Mouse (Mus musculus) megakaryocyte, adult 5-6 weeks (primary cell): ENCODE results near the gene Arrdc3. TPM values are rescaled to one million over a fixed set of nuclear protein-coding genes. Genes with fewer than 3 reads are reported as not detected.

ENCODE experiments used
- ATAC-seq: 2 replicates; pipeline ENCODE4 v1.8.0; 2016; ENCODE audit warnings: mild to moderate bottlenecking, inconsistent platforms; ENCODE audit not compliant: poor library complexity, severe bottlenecking
- total RNA-seq, 2 experiments: library from RNA; stranded (forward) in 1 of 2; stranded (reverse) in 1 of 2; fragments of 153-499, 151-499 nt in 1 of 2; fragments of 221-1000, 200-1000 nt in 1 of 2; gene quantifications; 2 replicates each; pipeline versions ENCODE4 v1.2.3 to v1.2.4; 2015 to 2017

The Arrdc3 gene
- total RNA-seq, 2 experiments from 2014 or later: 44.1 to 70.0 TPM

GRCm38 (mm10) chr13:80913361-80913760 is 30.2 kb downstream of the Arrdc3 start:
- ATAC-seq: no peak

GRCm38 (mm10) chr13:80920939-80921338 is 37.8 kb downstream of the Arrdc3 start:
- ATAC-seq: 0 out of 2 replicates have a peak, but pooled peaks have one; percentile 20

GRCm38 (mm10) chr13:80921593-80922327 is 38.6 kb downstream of the Arrdc3 start:
- no peak for ATAC-seq

- ATAC-seq: peak; percentile 66
Observed at GRCm38 (mm10) chr13:80928187-80928586, 45.0 kb downstream of the Arrdc3 start.

GRCm38 (mm10) chr13:80930030-80930429 is 46.8 kb downstream of the Arrdc3 start:
- no peak for ATAC-seq

GRCm38 (mm10) chr13:80932816-80933402 is 49.7 kb downstream of the Arrdc3 start:
- ATAC-seq: peak; percentile 97

GRCm38 (mm10) chr13:80936426-80936825 is 53.2 kb downstream of the Arrdc3 start:
- ATAC-seq: no peak

GRCm38 (mm10) chr13:80939228-80939627 is 56.0 kb downstream of the Arrdc3 start:
- peak; percentile 19; the same call in 1 of the 2 replicates for ATAC-seq

GRCm38 (mm10) chr13:80939866-80940265 is 56.7 kb downstream of the Arrdc3 start:
- no peak for ATAC-seq

- ATAC-seq: peak; percentile 9
Observed at GRCm38 (mm10) chr13:80940421-80940820, 57.2 kb downstream of the Arrdc3 start.

GRCm38 (mm10) chr13:80940860-80941630 is 57.9 kb downstream of the Arrdc3 start:
- peak; percentile 85 for ATAC-seq

GRCm38 (mm10) chr13:80944532-80944931 is 61.3 kb downstream of the Arrdc3 start:
- no peak for ATAC-seq
